Mouse (Mus musculus): ENCODE measurements around the gene Vmn2r38. TPM values are rescaled to one million over a fixed set of nuclear protein-coding genes. Genes with fewer than 3 reads are reported as not detected.
"Not testable (repeated sequence)": the region's sequence is repeated elsewhere in the genome, so short reads cannot be mapped to it uniquely, and the experiment has no call there.

Gene Vmn2r38
- polyA plus RNA-seq (2015; fragmentation: Nextera tagmentation; extraction: Ambion mirVana): not detected in 2 replicates

GRCm38 (mm10) chr7:9097781-9098180 lies at the start of gene Vmn2r38:
TSS of gene Vmn2r38 (minus strand) at chr7:9097881.
- not testable (repeated sequence) for H3K4me1 ChIP-seq (replicated peaks); H3K9ac ChIP-seq; H3K9me3 ChIP-seq; H3K4me2 ChIP-seq; H3K27ac ChIP-seq (replicated peaks); H3K27me3 ChIP-seq; ATAC-seq (ENCODE audit: low FRiP score, low read depth); H3K4me3 ChIP-seq; H3K36me3 ChIP-seq

GRCm38 (mm10) chr7:9065353-9065752 lies 32.3 kb downstream of the Vmn2r38 start:
- not testable (repeated sequence) for H3K27ac ChIP-seq (replicated peaks); H3K4me3 ChIP-seq; ATAC-seq (ENCODE audit: low FRiP score, low read depth); H3K4me1 ChIP-seq (replicated peaks); H3K27me3 ChIP-seq; H3K9me3 ChIP-seq; H3K9ac ChIP-seq; H3K4me2 ChIP-seq; H3K36me3 ChIP-seq
- WGBS: 83% methylated on average over 4 of the region's 4 CpGs

- H3K4me3 ChIP-seq; H3K9me3 ChIP-seq; H3K4me2 ChIP-seq; H3K27me3 ChIP-seq; H3K9ac ChIP-seq; H3K36me3 ChIP-seq; H3K27ac ChIP-seq (replicated peaks); ATAC-seq (ENCODE audit: low FRiP score, low read depth); H3K4me1 ChIP-seq (replicated peaks): not testable (repeated sequence)
Observed at GRCm38 (mm10) chr7:9030698-9031097, 67.0 kb downstream of the Vmn2r38 start, which contains the start of gene Vmn2r39. TSS of gene Vmn2r39 (minus strand) at chr7:9030798.

Other genes starting within 250 kb of the Vmn2r38 start
- not detected in 2 replicates for gene Vmn2r40, start 166.4 kb downstream of the Vmn2r38 start, polyA plus RNA-seq (2015; fragmentation: Nextera tagmentation; extraction: Ambion mirVana)
- not detected in 2 replicates for gene Vmn2r39, start 67.1 kb downstream of the Vmn2r38 start, polyA plus RNA-seq (2015; fragmentation: Nextera tagmentation; extraction: Ambion mirVana)
- gene Vmn2r37, start 125.8 kb upstream of the Vmn2r38 start, polyA plus RNA-seq (2015; fragmentation: Nextera tagmentation; extraction: Ambion mirVana): not detected in 2 replicates

Data from hindbrain, embryonic 15.5 days (tissue).